Mouse (Mus musculus) limb, embryonic 14.5 days (tissue): ENCODE measurements around the gene Psmd2. TPM values are rescaled to one million over a fixed set of nuclear protein-coding genes. Genes with fewer than 3 reads are reported as not detected.

ENCODE experiments used
- ATAC-seq: fragments of 200-750 bp; cut with Nextera tagmentation; 2 replicates; pipeline ENCODE4 v1.8.0; 2017; ENCODE audit warnings: low read depth, moderate number of reproducible peaks, moderate TSS enrichment; ENCODE audit not compliant: low FRiP score
- DNase-seq: peaks from one replicate; pipeline ENCODE4 v3.0.0-alpha.2; 2015; ENCODE audit warnings: low spot score
- H3K27ac ChIP-seq: fragments of 300-500 bp; sonication (generic); replicated peaks from 2 replicates; pipeline ENCODE4 v1.5.1; 2014; ENCODE audit warnings: low read depth, mild to moderate bottlenecking, low read length, moderate library complexity, mixed read lengths
- H3K27me3 ChIP-seq: fragments of 300-500 bp; sonication (generic); 2 replicates; pipeline ENCODE4 v1.6.1; 2014; ENCODE audit warnings: low read length, mixed read lengths; ENCODE audit not compliant: control insufficient read depth, insufficient read depth
- H3K36me3 ChIP-seq: fragments of 300-500 bp; sonication (generic); 2 replicates; pipeline ENCODE4 v1.6.1; 2014; ENCODE audit warnings: mild to moderate bottlenecking, low read length, moderate library complexity, mixed read lengths; ENCODE audit not compliant: control insufficient read depth, insufficient read depth
- H3K4me1 ChIP-seq: fragments of 300-500 bp; sonication (generic); 2 replicates; pipeline ENCODE4 v1.6.1; 2014; ENCODE audit warnings: antibody characterized with exemption, low read length, mixed read lengths; ENCODE audit not compliant: control insufficient read depth, insufficient read depth
- H3K4me2 ChIP-seq: fragments of 300-500 bp; sonication (generic); replicated peaks from 2 replicates; pipeline ENCODE4 v1.6.1; 2014; ENCODE audit warnings: low read depth, mild to moderate bottlenecking, low read length, moderate library complexity; ENCODE audit not compliant: severe bottlenecking
- H3K4me3 ChIP-seq: fragments of 300-500 bp; sonication (generic); replicated peaks from 2 replicates; pipeline ENCODE4 v1.5.1; 2014; ENCODE audit warnings: low read length
- H3K9ac ChIP-seq: fragments of 300-500 bp; sonication (generic); 2 replicates; pipeline ENCODE4 v1.6.1; 2014; ENCODE audit warnings: mild to moderate bottlenecking, low read depth, low read length, moderate library complexity; ENCODE audit not compliant: severe bottlenecking
- H3K9me3 ChIP-seq: fragments of 300-500 bp; sonication (generic); 2 replicates; pipeline ENCODE4 v1.6.1; 2016; ENCODE audit warnings: low read length; ENCODE audit not compliant: control insufficient read depth
- POLR2A ChIP-seq: fragments of 200-500 bp; IDR thresholded peaks from 2 replicates; pipeline ENCODE4 v1.8.0; 2012; ENCODE audit warnings: inconsistent platforms, mild to moderate bottlenecking, moderate library complexity, borderline replicate concordance; ENCODE audit not compliant: insufficient read depth, insufficient read length; ENCODE audit errors: extremely low read depth
- WGBS: fragments of 180-500 bp; shearing (Covaris S2); extraction: QIAGEN DNeasy Blood & Tissue Kit; methylation state at CpG from one replicate; pipeline ENCODE4 v1.1.7; 2014; 5-methylcytosine and 5-hydroxymethylcytosine counted together
- polyA plus RNA-seq, 2 experiments: library from polyadenylated mRNA; depleted of rRNA in 1 of 2; stranded (reverse) in 1 of 2; unstranded in 1 of 2; fragments of >200 nt; fragmentation: Nextera tagmentation in 1 of 2; extraction: Ambion mirVana in 1 of 2; gene quantifications; 2 replicates each; pipeline versions ENCODE4 v1.2.1 to v1.2.3; 2012 to 2014

Psmd2 gene
- polyA plus RNA-seq, 2 experiments, result 180 to 270 TPM

- peaks cover 14% of the 10 kb centered on the region for H3K4me1 ChIP-seq
- peaks cover 54% of the 10 kb centered on the region for H3K36me3 ChIP-seq
- H3K27me3 ChIP-seq, result no peaks in the 10 kb centered on the region
- H3K4me2 ChIP-seq, result no peak overlapping the region
- WGBS, result 78% methylated on average over 6 of the region's 6 CpGs
- H3K9ac ChIP-seq, result no peak overlapping the region
- no peak overlapping the region for H3K4me3 ChIP-seq
- H3K27ac ChIP-seq, result no peak overlapping the region
- ATAC-seq (no peak), DNase-seq (no peak)
- TF ChIP-seq POLR2A, result no peak
- H3K9me3 ChIP-seq, result no peaks in the 10 kb centered on the region
These were observed 52.4 kb downstream of the Psmd2 start for GRCm38 (mm10) chr16:20703699-20704400.

GRCm38 (mm10) chr16:20705786-20706185, 54.3 kb downstream of the Psmd2 start:
- H3K4me2 ChIP-seq, result no peak overlapping the region
- DNase-seq, result no peak
- TF ChIP-seq POLR2A, result no peak
- H3K9ac ChIP-seq, result no peak overlapping the region
- H3K36me3 ChIP-seq, result peaks cover 69% of the 10 kb centered on the region
- peaks cover 14% of the 10 kb centered on the region for H3K4me1 ChIP-seq
- 83% methylated on average over 3 of the region's 3 CpGs for WGBS
- H3K4me3 ChIP-seq, result no peak overlapping the region
- H3K27me3 ChIP-seq, result no peaks in the 10 kb centered on the region
- H3K27ac ChIP-seq, result no peak overlapping the region
- no peaks in the 10 kb centered on the region for H3K9me3 ChIP-seq
- no peak for ATAC-seq

- ATAC-seq, result no peak
- DNase-seq, result no peak
- H3K27ac ChIP-seq, result no peak overlapping the region
- no peak overlapping the region for H3K4me2 ChIP-seq
- 87% methylated on average over 2 of the region's 2 CpGs for WGBS
- H3K27me3 ChIP-seq, result no peaks in the 10 kb centered on the region
- no peaks in the 10 kb centered on the region for H3K9me3 ChIP-seq
- no peak overlapping the region for H3K9ac ChIP-seq
- no peak overlapping the region for H3K4me3 ChIP-seq
- no peak for TF ChIP-seq POLR2A
- peaks cover 77% of the 10 kb centered on the region for H3K36me3 ChIP-seq
- H3K4me1 ChIP-seq, result peaks cover 12% of the 10 kb centered on the region
These were observed 55.1 kb downstream of the Psmd2 start for GRCm38 (mm10) chr16:20706407-20707055.

GRCm38 (mm10) chr16:20708220-20708938, 56.9 kb downstream of the Psmd2 start:
- no peak for TF ChIP-seq POLR2A

GRCm38 (mm10) chr16:20708939-20709734, 57.7 kb downstream of the Psmd2 start:
- ATAC-seq, result no peak
- Histone ChIP-seq H3K36me3 (peaks cover 79% of the 10 kb centered on the region), H3K4me1 (peaks cover 5% of the 10 kb centered on the region; the same call in 1 of the 2 replicates), H3K27ac (no peak overlapping the region), H3K9me3 (no peaks in the 10 kb centered on the region), H3K4me2 (no peak overlapping the region), H3K4me3 (no peak overlapping the region), H3K27me3 (no peaks in the 10 kb centered on the region), H3K9ac (no peak overlapping the region)
- no peak for TF ChIP-seq POLR2A
- WGBS, result 77% methylated on average over 19 of the region's 19 CpGs
- DNase-seq, result no peak

More at GRCm38 (mm10) chr16:20708220-20708938, 56.9 kb downstream of the Psmd2 start:
- DNase-seq (no peak), ATAC-seq (no peak)
- Histone ChIP-seq H3K9ac (no peak overlapping the region), H3K27me3 (no peaks in the 10 kb centered on the region), H3K4me3 (no peak overlapping the region), H3K4me1 (no peaks in the 10 kb centered on the region), H3K4me2 (no peak overlapping the region), H3K36me3 (peaks cover 82% of the 10 kb centered on the region), H3K27ac (no peak overlapping the region), H3K9me3 (no peaks in the 10 kb centered on the region)
- WGBS, result 93% methylated on average over 21 of the region's 21 CpGs
